Mouse (Mus musculus): Measurements from ENCODE around the gene Gm11639.

DNA sequence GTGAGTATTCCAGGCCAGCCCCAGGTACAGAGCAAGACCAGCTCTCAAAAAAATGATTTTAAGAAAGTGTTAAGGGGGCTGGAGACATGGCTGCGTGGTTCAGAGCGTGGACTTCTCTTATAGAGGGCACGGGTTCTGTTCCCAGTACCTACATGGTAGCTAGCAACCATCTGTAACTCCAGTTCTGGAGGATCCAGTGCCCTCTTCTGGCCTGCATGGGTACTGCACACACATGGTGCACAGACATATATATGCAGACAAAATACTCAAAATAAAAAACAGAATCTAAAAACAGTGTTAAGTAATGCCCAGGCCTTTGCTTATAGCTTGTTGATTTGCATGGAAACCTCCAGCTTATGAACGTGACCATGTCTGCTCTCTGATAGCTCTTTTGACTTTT lies 24.9 kb upstream of the Gm11639 start:
- no peak for TF ChIP-seq POLR2A (IDR thresholded peaks at IDR 0.05; ENCODE audit: insufficient read depth, low read length)
- no peak for TF ChIP-seq CTCF (IDR thresholded peaks at IDR 0.05; ENCODE audit: low read depth, low read length)
- no peak for TF ChIP-seq EP300 (IDR thresholded peaks at IDR 0.05; ENCODE audit: insufficient read depth, low read depth, low read length)
